Mouse (Mus musculus): ENCODE results near the gene Ganc.

GRCm38 (mm10) chr2:120455719-120456118, 52.0 kb downstream of the Ganc start, which contains the start of gene Capn3:
- no peak for TF ChIP-seq CTCF (IDR thresholded peaks at IDR 0.05; ENCODE audit: low read depth)
- no peak for TF ChIP-seq EP300 (IDR thresholded peaks at IDR 0.05; ENCODE audit: low read depth)
